Mouse (Mus musculus) macrophage (primary cell): ENCODE measurements around the gene Wdr78. TPM values are rescaled to one million over a fixed set of nuclear protein-coding genes. Genes with fewer than 3 reads are reported as not detected.

ENCODE experiments used
- H3K27ac ChIP-seq: fragments of 350-480 bp; formaldehyde crosslinking; 2 replicates; pipeline ENCODE4 v1.9.0; 2021
- H3K36me3 ChIP-seq: fragments of 350-480 bp; formaldehyde crosslinking; 2 replicates; pipeline ENCODE4 v1.9.0; 2021; ENCODE audit errors: inconsistent target
- H3K4me3 ChIP-seq: fragments of 350-480 bp; formaldehyde crosslinking; 2 replicates; pipeline ENCODE4 v1.9.0; 2021; ENCODE audit errors: inconsistent target
- H3K79me2 ChIP-seq: fragments of 350-480 bp; formaldehyde crosslinking; 2 replicates; pipeline ENCODE4 v1.9.0; 2021; ENCODE audit errors: inconsistent target
- WGBS: methylation state at CpG from one replicate; pipeline ENCODE4 v1.1.7; 2026; ENCODE audit warnings: inconsistent platforms; ENCODE audit not compliant: missing documents; 5-methylcytosine and 5-hydroxymethylcytosine counted together
- polyA plus RNA-seq: library from polyadenylated mRNA; stranded (reverse); fragments of 250-400 nt; gene quantifications from 3 replicates; pipeline ENCODE4 v1.2.4, GENCODE M21; 2018; ENCODE audit warnings: inconsistent platforms

The Wdr78 gene
- polyA plus RNA-seq, 1 experiment from 2014 or later: 0.56 TPM

GRCm38 (mm10) chr4:103112651-103113050 lies 1.7 kb downstream of the Wdr78 start:
- Histone ChIP-seq H3K79me2 (peaks cover 40% of the 10 kb centered on the region), H3K27ac (no peak overlapping the region), H3K4me3 (no peak overlapping the region), H3K36me3 (0 out of 2 replicates have a peak, but pooled peaks cover 4% of the 10 kb centered on the region)
- WGBS: 75% methylated on average over 7 of the region's 7 CpGs

DNA sequence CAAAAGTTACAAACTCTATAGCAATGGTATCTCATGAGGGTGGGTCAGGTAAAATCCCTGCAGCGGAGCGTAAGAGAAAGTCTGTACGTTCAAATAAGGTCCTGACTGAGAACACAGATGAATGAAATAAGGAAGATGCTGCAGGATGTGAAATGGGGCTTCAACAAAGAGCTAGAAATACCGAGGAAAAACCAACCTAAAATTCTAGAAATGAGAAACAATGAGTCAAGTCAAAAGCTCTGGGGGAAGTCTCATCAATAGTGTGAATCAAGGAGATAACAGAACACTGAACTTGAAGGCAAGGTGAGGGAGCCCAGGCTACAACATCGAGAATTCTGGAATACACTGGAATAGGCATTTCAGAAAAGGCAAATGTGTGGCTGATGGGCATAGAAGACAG lies 15.8 kb downstream of the Wdr78 start:
- Histone ChIP-seq H3K79me2 (no peaks in the 10 kb centered on the region), H3K4me3 (no peak overlapping the region), H3K36me3 (no peaks in the 10 kb centered on the region), H3K27ac (no peak overlapping the region)
- 84% methylated on average over 5 of the region's 5 CpGs for WGBS

DNA sequence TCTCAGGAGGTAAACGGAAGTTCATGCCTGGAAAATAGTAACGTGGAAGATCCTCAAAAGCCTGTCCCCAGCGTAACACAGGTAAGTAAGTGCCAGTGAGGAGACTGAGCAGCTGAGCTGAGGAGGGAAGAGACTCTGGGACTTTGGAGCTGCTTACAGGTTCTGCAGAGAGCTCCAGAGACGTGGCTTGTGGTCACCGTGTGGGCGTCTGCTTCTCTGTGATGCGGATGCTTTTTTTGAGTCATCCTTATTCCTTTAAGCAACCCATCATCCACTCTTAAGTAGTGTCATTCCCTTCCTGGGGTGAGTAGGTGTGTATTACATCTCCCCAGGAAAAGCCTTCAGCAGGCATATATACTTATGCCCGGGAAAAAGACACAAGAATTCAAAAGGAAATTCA lies 18.4 kb downstream of the Wdr78 start:
- H3K4me3 ChIP-seq: no peak overlapping the region
- no peaks in the 10 kb centered on the region for H3K79me2 ChIP-seq
- WGBS: 84% methylated on average over 8 of the region's 8 CpGs
- H3K27ac ChIP-seq: no peak overlapping the region
- H3K36me3 ChIP-seq: no peaks in the 10 kb centered on the region

DNA sequence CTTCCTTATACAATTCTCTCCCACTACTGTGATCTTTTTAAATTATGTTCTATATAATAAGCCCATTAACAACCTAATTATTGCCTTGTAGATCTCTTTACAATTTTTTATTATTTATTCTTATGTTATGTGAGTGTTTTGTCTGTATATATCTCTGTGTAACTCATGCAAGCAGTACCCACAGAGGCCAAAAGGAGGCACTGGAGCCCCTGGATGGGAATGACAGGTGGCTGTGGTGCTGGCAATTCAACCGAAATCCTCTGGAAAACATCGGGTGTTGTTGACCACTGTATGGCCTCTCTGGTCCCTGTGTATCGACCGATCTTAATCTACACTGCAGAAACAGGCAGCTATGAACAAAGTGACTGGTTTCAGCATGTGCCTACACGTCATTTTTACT lies 29.1 kb downstream of the Wdr78 start:
- Histone ChIP-seq H3K4me3 (no peak overlapping the region), H3K36me3 (no peaks in the 10 kb centered on the region), H3K79me2 (no peaks in the 10 kb centered on the region), H3K27ac (no peak overlapping the region)
- WGBS: 94% methylated on average over 5 of the region's 5 CpGs

DNA sequence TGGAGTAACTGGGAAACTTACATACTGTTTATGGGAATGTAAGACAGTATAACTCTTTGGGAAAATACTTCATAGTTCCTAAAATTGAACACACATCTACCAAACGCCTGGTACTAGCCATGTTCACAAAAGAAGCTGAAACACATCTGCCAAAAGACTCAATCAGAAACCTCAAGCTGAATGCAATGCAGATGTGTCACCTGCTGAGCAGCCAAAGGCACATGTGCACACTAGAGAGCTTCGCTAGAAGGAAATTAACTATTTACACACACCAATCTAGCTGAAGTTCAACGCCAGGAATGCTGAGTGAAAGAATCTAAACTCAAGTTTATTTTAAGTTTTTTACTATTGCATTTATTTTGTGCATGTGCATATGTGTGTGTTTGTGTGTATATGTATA lies 43.7 kb downstream of the Wdr78 start:
- H3K4me3 ChIP-seq: no peak overlapping the region
- H3K27ac ChIP-seq: no peak overlapping the region
- H3K36me3 ChIP-seq: no peaks in the 10 kb centered on the region
- WGBS: 97% methylated on average over 3 of the region's 3 CpGs
- H3K79me2 ChIP-seq: no peaks in the 10 kb centered on the region

DNA sequence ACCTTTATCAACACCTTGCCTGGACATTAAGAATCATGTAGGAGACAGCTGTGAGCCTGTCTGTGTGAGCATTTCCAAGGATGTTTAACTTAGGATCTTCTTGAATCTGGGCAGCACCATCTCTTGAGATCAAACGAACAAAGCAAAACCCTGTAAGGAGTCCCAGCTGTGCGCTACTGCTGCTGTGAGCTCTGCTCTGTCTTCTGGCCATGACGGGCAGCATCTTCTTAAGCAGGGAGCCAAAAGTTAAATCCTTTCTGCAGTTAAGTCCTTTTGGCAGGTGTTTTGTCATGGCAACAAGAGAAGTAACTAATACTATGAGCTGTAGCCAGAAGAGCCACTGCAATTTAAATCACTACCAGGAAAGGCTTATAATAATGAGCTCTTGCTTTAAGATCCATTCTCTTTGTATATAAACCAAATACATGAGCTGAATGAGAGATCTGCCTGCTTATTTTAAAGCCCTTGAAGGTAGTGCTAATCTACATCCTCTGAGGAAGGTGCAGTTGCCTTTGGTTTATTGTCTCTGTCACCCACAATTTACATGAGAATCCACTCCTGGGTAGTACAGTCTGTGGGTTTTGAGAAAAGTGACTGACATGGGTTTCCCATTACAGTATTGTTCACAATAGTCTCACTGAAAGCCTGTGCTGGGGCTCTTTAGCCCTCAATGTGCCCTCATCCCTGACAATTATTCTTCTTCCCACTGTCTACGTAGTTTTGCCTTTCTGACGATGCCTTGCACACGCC lies 46.3 kb downstream of the Wdr78 start:
- H3K4me3 ChIP-seq: no peak overlapping the region
- H3K36me3 ChIP-seq: no peaks in the 10 kb centered on the region
- H3K79me2 ChIP-seq: no peaks in the 10 kb centered on the region
- H3K27ac ChIP-seq: no peak overlapping the region
- WGBS: 93% methylated on average over 6 of the region's 6 CpGs

DNA sequence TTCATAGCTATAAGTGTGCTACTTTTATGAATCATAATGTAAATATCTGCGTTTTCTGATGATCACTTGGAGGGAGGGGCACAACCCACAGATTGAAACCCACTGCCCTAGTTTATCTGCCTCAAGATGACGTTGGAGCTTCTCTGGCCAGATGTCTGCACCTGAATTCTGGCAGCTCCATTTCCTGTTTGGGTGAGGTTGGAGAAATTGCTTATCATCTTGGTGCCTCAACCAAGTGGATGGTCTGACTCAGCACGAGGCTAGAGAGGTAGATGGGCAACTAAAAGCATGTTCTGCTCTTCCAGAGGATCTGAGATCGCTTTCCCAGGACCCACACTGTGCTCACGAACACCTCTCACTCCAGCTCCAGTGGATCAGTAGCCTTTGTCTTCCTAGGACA lies 49.4 kb downstream of the Wdr78 start:
- H3K4me3 ChIP-seq: no peak overlapping the region
- H3K79me2 ChIP-seq: no peaks in the 10 kb centered on the region
- 61% methylated on average over 5 of the region's 5 CpGs for WGBS
- H3K27ac ChIP-seq: no peak overlapping the region
- H3K36me3 ChIP-seq: no peaks in the 10 kb centered on the region

DNA sequence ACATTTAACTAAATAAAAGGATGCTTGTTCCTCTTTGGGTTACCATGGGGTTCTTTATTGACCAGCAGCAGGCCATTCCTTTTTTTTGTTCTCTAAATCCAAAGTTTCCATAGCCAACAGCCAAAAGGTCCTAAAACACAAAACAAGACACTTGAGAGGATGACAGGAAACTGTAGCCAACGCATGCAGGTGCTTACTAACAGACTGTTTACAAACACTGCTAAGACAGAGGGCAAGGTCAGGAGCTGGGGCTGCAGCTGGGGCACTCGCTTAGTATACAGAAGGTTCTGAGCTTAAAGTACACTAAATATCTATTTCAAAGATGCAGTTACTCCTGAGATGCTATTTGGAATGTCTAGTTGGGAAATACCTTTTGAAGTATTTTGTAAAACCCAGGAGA lies 49.9 kb downstream of the Wdr78 start:
- Histone ChIP-seq H3K36me3 (no peaks in the 10 kb centered on the region), H3K27ac (no peak overlapping the region), H3K4me3 (no peak overlapping the region), H3K79me2 (no peaks in the 10 kb centered on the region)
- 92% methylated on average over 2 of the region's 2 CpGs for WGBS

- 93% methylated on average over 5 of the region's 5 CpGs for WGBS
- no peaks in the 10 kb centered on the region for H3K36me3 ChIP-seq
- H3K79me2 ChIP-seq: no peaks in the 10 kb centered on the region
- H3K4me3 ChIP-seq: no peak overlapping the region
- H3K27ac ChIP-seq: no peak overlapping the region
These were observed 57.4 kb downstream of the Wdr78 start for GRCm38 (mm10) chr4:103056909-103057308.

DNA sequence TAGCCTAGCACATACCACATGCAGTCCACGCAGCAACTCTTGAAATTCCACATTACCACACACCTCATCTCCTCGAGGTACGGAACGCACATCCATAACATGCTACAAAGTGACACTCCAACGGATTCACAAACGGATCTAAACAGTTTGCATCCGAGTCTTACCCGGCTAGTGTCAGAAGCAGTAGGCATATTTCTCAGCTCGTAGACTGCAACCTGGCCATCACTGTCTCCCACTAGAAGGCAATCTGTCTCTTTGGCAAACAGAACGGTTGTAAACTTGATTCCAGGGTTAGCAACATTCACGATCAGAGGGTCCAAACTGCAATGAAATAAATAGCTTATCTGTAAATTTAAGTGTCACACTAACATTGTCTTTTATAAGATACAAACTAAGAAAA lies 66.3 kb downstream of the Wdr78 start:
- Histone ChIP-seq H3K36me3 (no peaks in the 10 kb centered on the region), H3K4me3 (no peak overlapping the region), H3K79me2 (no peaks in the 10 kb centered on the region), H3K27ac (no peak overlapping the region)
- WGBS: 97% methylated on average over 11 of the region's 11 CpGs

DNA sequence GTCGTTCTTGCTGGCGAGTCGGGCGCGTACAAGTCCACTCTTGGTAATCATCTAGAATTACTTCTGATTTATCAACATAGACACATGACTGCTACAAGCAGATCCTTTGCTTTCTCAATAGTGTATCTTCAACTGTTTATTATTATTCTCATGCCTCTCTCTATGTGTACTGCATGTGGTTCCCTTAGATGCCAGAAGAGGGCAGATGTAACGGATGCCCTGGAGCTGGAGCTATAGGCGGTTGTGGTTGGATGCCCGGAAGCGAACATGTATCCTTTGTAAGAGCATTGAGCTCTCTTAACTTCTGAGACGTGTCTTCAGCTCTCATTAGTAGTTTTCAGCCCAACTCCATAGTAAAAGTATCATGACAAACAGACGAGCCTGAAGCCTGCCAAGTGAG lies 71.4 kb downstream of the Wdr78 start:
- Histone ChIP-seq H3K4me3 (no peak overlapping the region), H3K79me2 (no peaks in the 10 kb centered on the region), H3K27ac (no peak overlapping the region), H3K36me3 (no peaks in the 10 kb centered on the region)
- WGBS: 90% methylated on average over 11 of the region's 11 CpGs

DNA sequence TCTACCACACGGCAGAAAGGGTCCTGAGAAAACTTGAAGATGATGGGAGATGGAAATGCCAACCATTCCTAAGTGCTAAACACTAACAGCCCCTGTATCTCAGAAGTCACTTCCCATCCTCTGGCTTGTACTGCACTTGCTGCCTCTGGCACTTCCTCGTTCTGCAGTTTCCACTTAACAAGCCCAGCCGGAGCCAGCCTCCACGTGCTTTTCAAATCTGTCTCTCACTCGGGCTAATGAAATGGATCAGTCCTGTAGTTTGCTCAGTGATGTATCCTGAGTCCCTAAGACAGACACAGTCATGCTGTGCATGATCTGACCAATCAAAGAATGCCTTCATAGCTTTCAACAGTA lies 74.5 kb downstream of the Wdr78 start:
- no peaks in the 10 kb centered on the region for H3K79me2 ChIP-seq
- 6% methylated on average over 5 of the region's 5 CpGs for WGBS
- H3K4me3 ChIP-seq: no peak overlapping the region
- no peak overlapping the region for H3K27ac ChIP-seq
- H3K36me3 ChIP-seq: no peaks in the 10 kb centered on the region

DNA sequence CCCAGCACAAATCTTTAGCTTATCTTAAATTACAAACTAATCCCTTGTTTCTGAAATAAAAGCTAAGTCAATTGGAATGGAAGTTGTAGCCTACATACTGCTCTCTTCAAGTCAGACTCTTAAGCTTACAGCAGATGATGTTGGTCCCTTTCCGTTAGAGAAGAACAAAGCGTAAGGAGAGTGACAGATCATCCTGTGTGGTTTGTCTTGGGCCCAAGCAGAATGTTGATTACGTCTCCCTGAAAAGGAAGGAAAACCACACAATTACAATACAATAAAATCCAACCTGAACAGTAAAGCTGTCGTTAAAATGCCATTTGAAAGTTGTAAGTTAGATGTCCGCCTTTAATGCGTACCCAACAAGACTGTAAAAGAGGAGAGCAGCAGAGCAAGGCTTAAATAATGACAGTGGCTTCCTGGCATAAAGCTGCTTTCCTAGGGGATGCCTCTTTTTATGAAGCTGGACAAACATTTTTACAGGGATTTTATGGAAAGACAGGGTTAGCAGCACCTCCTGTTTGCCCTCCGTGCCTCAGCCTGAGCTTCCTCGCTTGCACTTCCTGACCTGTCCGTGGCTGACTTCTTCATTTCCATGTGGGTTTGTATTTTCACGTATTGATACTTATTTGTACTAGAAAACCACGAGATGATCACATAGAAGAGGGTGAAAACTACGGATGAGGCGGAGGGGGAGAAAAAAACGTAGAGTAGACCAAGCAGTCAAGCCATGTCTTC lies 75.1 kb downstream of the Wdr78 start:
- Histone ChIP-seq H3K79me2 (no peaks in the 10 kb centered on the region), H3K27ac (no peak overlapping the region), H3K4me3 (no peak overlapping the region), H3K36me3 (no peaks in the 10 kb centered on the region)
- WGBS: 29% methylated on average over 14 of the region's 14 CpGs

GRCm38 (mm10) chr4:103028177-103029088 lies 85.9 kb downstream of the Wdr78 start:
- Histone ChIP-seq H3K36me3 (no peaks in the 10 kb centered on the region), H3K27ac (no peak overlapping the region), H3K4me3 (no peak overlapping the region), H3K79me2 (no peaks in the 10 kb centered on the region)
- WGBS: 95% methylated on average over 13 of the region's 13 CpGs

- no peaks in the 10 kb centered on the region for H3K36me3 ChIP-seq
- H3K79me2 ChIP-seq: no peaks in the 10 kb centered on the region
- WGBS: 85% methylated on average over 7 of the region's 7 CpGs
- H3K4me3 ChIP-seq: no peak overlapping the region
- no peak overlapping the region for H3K27ac ChIP-seq
These were observed 86.6 kb downstream of the Wdr78 start for GRCm38 (mm10) chr4:103027745-103028144.
